Mouse (Mus musculus) liver, adult 2 months (tissue): ENCODE measurements around the gene Lin7b. TPM values are rescaled to one million over a fixed set of nuclear protein-coding genes. Genes with fewer than 3 reads are reported as not detected.
A peak's percentile ranks its signal among the peaks of the same experiment; 100 is the strongest.
"Not testable (repeated sequence)": the region's sequence is repeated elsewhere in the genome, so short reads cannot be mapped to it uniquely, and the experiment has no call there.

Source experiments
- DNase-seq: peaks from one replicate; pipeline ENCODE4 v3.0.0-alpha.2; 2011; ENCODE audit warnings: low read depth, low spot score; ENCODE audit errors: extremely low read depth
- H3K27ac ChIP-seq: fragments of 200-500 bp; replicated peaks from 2 replicates; pipeline ENCODE4 v1.5.1; 2012; ENCODE audit warnings: low read depth, mild to moderate bottlenecking, control low read depth, inconsistent platforms, low read length; ENCODE audit not compliant: insufficient read depth
- H3K27me3 ChIP-seq: fragments of 200-500 bp; 2 replicates; pipeline ENCODE4 v1.6.1; 2012; ENCODE audit warnings: mild to moderate bottlenecking, moderate library complexity, low read length, inconsistent platforms; ENCODE audit not compliant: control insufficient read depth, insufficient read depth
- H3K36me3 ChIP-seq: fragments of 200-500 bp; 2 replicates; pipeline ENCODE4 v1.6.1; 2012; ENCODE audit warnings: low read length, inconsistent platforms; ENCODE audit not compliant: control insufficient read depth, insufficient read depth
- H3K4me1 ChIP-seq: fragments of 200-500 bp; 2 replicates; pipeline ENCODE4 v1.6.1; 2011; ENCODE audit warnings: low read length; ENCODE audit not compliant: control insufficient read depth, insufficient read depth
- H3K4me3 ChIP-seq: fragments of 200-500 bp; 2 replicates; pipeline ENCODE4 v1.5.1; 2011; ENCODE audit warnings: low read depth, mild to moderate bottlenecking, control low read depth, low read length, moderate library complexity; ENCODE audit not compliant: insufficient read depth
- H3K79me2 ChIP-seq: fragments of 200-500 bp; 2 replicates; pipeline ENCODE4 v1.6.1; 2012; ENCODE audit warnings: inconsistent platforms, mild to moderate bottlenecking, low read length, moderate library complexity; ENCODE audit not compliant: control insufficient read depth, insufficient read depth
- H3K9ac ChIP-seq: fragments of 200-500 bp; 2 replicates; pipeline ENCODE4 v1.6.1; 2012; ENCODE audit warnings: low read depth, mild to moderate bottlenecking, control low read depth, inconsistent platforms, low read length
- CTCF ChIP-seq: fragments of 200-500 bp; IDR thresholded peaks from 2 replicates; pipeline ENCODE4 v1.5.1; 2011; ENCODE audit warnings: low read depth, low read length, control low read depth
- POLR2A ChIP-seq: fragments of 200-500 bp; IDR thresholded peaks from 2 replicates; pipeline ENCODE4 v1.6.1; 2011; ENCODE audit warnings: low read length, control low read depth; ENCODE audit not compliant: insufficient read depth; ENCODE audit errors: extremely low read depth
- WGBS: fragments of 180-500 bp; shearing (Covaris S2); methylation state at CpG from one replicate; pipeline ENCODE4 v1.1.7; 2018; 5-methylcytosine and 5-hydroxymethylcytosine counted together
- polyA plus RNA-seq: library from polyadenylated mRNA; depleted of rRNA; stranded (reverse); fragments of >200 nt; gene quantifications from 2 replicates; pipeline ENCODE4 v1.2.3, GENCODE M21; 2012
- total RNA-seq: library from RNA; depleted of rRNA; stranded (reverse); fragments of >200 nt; gene quantifications from 2 replicates; pipeline ENCODE4 v1.2.3, GENCODE M21; 2014

Gene Lin7b
- total and polyA plus RNA-seq, 2 experiments, result not detected

DNA sequence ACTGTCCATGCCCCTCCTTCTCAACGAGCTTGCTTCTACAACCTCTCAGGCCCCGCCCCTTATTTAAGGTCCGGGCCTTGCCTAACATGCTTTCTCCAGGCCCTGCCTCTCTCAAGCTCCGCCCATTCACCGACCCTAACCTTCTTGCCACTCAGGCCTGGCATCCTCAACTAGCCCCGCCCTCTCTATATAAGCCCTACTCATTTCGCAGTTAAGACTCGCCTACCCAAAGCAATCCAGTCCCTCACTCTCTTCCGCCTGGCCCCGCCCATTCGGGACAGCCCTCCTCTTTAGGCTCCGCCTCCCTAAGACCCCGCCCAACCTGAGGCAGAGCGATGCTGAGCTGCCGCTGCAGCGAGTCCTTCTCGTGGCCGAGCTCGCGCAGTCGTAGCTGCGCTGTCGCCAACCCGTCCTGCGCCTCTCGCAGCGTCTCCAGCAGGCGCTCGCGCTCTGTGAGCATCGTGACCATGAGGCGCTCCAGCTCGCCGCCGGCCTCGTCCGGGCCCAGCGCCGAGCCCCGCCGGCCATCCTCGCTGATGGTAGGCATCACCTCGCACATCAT is 9.1 kb downstream of the Lin7b start:
- H3K4me1 ChIP-seq, result peaks cover 3% of the 10 kb centered on the region; the same call in 1 of the 2 replicates
- WGBS, result 2% methylated on average over 43 of the region's 43 CpGs
- no peaks in the 10 kb centered on the region for H3K79me2 ChIP-seq
- H3K27me3 ChIP-seq, result peaks cover 13% of the 10 kb centered on the region
- H3K36me3 ChIP-seq, result no peaks in the 10 kb centered on the region
- peak overlapping the region; percentile 17; the same call in 1 of the 2 replicates for H3K9ac ChIP-seq
- H3K4me3 ChIP-seq, result peak overlapping the region; percentile 26; the same call in 1 of the 2 replicates
- no peak for DNase-seq
- TF ChIP-seq POLR2A (no peak), CTCF (no peak)
- no peak overlapping the region for H3K27ac ChIP-seq

DNA sequence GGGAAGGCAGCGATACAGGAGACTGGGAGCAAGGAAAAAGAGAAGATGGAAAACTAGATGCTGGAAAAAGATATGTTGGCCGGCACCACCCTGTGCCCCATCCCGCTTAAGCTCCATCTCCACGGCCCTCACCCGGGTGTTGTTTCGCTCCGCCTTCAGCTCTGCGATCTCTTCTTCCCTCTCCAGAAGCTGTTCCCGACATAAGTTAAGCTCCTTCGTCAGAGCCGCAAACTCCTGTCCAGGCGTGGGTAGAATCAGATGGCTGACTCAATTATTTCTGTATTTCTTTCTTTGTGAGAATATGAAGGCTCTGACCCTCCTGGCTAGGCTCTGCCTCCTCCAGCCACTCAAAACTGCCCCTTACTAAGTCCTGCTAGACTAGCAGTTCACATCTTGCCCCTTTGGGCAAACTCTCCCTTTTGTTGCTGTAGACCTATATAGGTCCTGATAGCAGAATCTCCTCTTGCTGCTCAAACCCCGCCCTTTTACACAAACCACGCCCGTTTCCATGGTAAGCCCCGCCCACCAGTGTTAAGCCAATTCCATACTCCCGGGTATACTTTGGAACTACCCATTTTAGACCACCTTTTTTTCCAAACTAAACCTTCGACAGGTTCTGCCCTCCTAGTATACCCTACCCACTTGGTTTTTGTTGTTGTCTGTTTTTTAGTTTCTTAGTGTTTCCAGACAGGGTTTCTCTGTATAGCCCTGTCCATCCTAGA is 9.8 kb downstream of the Lin7b start:
- no peak for DNase-seq
- Histone ChIP-seq H3K27me3 (peaks cover 13% of the 10 kb centered on the region), H3K9ac (no peak overlapping the region), H3K36me3 (no peaks in the 10 kb centered on the region), H3K27ac (no peak overlapping the region), H3K4me3 (no peak overlapping the region), H3K79me2 (no peaks in the 10 kb centered on the region), H3K4me1 (peaks cover 3% of the 10 kb centered on the region; the same call in 1 of the 2 replicates)
- TF ChIP-seq CTCF (no peak), POLR2A (no peak)
- WGBS, result 41% methylated on average over 18 of the region's 18 CpGs

DNA sequence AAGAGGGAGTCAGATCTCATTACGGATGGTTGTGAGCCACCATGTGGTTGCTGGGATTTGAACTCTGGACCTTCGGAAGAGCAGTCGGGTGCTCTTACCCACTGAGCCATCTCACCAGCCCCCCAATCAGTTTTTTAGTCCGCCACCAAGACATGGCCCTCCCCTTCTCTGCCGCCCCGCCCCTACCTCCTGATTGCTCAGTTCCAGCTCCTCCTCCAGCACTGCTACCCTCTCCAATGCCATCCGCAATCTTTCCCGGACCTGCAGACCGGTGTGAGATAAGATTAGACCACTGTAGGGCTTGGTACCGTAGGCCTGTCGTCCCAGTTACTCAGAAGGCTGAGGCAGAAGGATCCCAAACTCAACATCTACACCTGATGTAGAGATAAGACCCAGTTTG is 11.3 kb downstream of the Lin7b start:
- not testable (repeated sequence) for H3K4me3 ChIP-seq, H3K27ac ChIP-seq, H3K36me3 ChIP-seq, H3K4me1 ChIP-seq, DNase-seq, H3K9ac ChIP-seq, H3K79me2 ChIP-seq
- peaks cover 13% of the 10 kb centered on the region for H3K27me3 ChIP-seq
- 66% methylated on average over 10 of the region's 11 CpGs for WGBS

DNA sequence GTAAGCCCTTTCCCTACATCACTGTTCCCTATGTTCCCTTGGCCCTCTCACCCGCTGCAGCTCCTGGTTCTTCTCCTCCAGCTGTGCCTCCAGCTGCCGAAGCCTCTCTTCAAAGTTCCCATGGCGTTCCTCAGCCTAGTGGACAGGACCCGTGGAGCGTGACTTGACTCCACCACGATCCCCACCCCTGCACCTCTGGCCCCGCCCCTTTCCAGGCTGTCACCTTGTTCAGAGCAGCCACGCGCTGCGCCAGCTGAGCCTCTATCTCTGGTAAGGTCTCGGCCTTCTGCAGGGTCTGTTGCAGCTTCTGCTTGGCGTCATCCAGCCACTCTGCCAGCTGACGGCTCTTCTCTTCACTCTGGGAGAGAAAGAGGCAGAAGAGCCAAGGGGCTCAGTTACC is 14.3 kb downstream of the Lin7b start:
- H3K4me3 ChIP-seq, result no peak overlapping the region
- H3K36me3 ChIP-seq, result no peaks in the 10 kb centered on the region
- H3K79me2 ChIP-seq, result no peaks in the 10 kb centered on the region
- WGBS, result 33% methylated on average over 13 of the region's 13 CpGs
- H3K27me3 ChIP-seq, result peaks cover 3% of the 10 kb centered on the region; the same call in 1 of the 2 replicates
- H3K27ac ChIP-seq, result no peak overlapping the region
- TF ChIP-seq CTCF, result no peak
- H3K9ac ChIP-seq, result no peak overlapping the region
- DNase-seq, result no peak
- no peaks in the 10 kb centered on the region for H3K4me1 ChIP-seq

DNA sequence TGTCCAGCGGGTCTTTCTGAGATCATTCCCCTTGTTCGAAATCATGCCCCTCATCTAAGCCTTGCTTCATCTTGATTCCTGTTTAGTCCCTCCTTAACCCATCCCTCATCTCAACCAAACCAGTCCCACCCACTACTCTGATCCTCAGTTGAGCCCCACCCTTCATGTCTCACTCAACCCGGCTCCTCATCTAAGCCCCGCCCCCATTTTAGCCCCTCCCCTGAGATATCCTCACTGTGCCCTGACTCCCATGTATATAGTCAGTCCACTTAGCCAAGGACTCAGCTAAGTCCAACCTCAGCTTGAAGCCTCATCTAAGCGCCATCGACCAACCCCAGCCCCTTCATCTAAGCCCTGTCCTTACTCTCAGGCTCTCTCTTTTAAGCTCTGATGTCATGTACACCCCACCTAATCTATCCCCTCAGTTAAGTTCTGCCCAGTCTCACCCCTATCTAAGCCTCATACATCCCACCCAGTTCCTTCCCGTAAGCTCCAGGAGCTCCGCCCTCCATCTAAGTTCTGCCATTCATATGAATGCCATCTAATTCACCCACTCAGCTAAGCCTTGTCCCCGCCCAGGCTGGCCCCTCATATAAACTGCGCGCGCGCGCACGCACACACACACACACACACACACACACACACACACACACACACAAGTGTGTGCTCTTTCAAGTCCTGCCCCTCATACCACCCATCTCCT is 14.9 kb downstream of the Lin7b start:
- no peak for TF ChIP-seq CTCF
- TF ChIP-seq POLR2A, result no peak
- H3K79me2 ChIP-seq, result no peaks in the 10 kb centered on the region
- 64% methylated on average over 15 of the region's 15 CpGs for WGBS
- no peaks in the 10 kb centered on the region for H3K4me1 ChIP-seq
- no peaks in the 10 kb centered on the region for H3K36me3 ChIP-seq
- no peaks in the 10 kb centered on the region for H3K27me3 ChIP-seq
- H3K9ac ChIP-seq, result no peak overlapping the region
- DNase-seq, result no peak
- H3K4me3 ChIP-seq, result no peak overlapping the region
- no peak overlapping the region for H3K27ac ChIP-seq

DNA sequence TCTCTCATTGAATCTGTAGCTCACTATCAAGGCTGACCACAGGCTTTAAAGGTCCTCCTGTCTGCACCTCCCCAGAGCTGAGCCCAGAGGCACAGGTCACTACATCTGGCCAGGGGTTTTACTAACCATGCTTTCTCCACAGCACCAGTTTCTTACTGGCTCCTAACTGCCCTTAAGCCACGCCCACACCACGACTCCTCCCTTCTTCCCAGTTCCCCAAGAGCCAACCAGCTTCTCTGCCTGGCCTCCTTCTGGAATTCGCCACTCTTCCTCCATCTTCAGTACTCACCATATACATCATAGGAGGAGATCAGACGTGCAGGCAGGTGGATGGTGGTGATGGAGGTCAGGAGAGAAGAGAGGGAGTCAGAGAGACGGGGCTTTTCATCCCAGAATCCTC is 17.3 kb downstream of the Lin7b start:
- H3K4me1 ChIP-seq, result no peaks in the 10 kb centered on the region
- H3K79me2 ChIP-seq, result no peaks in the 10 kb centered on the region
- TF ChIP-seq CTCF, result no peak
- TF ChIP-seq POLR2A, result no peak
- H3K27me3 ChIP-seq, result no peaks in the 10 kb centered on the region
- H3K9ac ChIP-seq, result no peak overlapping the region
- H3K27ac ChIP-seq, result no peak overlapping the region
- no peak for DNase-seq
- 33% methylated on average over 5 of the region's 5 CpGs for WGBS
- H3K36me3 ChIP-seq, result no peaks in the 10 kb centered on the region
- H3K4me3 ChIP-seq, result no peak overlapping the region
